Mouse (Mus musculus): ENCODE measurements around the gene Cep170b.

DNA sequence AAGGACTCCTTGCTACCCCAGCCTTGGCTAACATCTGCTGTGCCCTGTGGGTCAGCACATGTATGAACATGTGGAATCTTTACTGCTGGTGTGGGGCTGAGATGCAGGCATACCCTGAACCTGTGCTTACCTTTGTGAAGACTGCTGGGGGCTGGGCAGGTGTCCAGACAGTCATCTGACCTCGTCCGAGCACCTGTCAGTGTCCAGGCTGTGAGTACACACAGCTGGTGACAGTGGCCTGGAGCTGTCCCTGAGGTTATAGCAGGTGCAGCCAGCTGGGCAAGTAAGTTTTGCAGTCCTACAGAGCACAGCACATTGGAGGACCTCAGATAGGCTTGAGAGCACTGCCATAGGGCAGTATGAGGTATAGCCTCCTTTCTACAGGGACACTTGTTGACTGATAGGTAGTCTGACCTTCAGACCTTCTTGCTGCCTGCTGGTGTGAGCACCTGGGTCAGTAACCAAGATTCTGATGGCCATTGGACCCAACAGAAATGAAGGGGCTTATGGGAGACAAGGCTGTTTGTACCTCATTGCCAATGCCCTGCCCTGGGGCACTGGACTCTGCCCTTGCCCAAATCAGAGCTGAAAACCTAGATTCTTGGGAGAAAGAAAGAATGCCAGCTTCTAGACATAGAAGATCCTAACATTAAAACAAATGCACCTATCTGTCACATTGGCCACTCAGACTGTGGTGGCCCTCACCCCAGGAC, 14.0 kb downstream of the Cep170b start:
- no peak for TF ChIP-seq CTCF (IDR thresholded peaks at IDR 0.05; ENCODE audit: extremely low read depth, insufficient read depth, low read length)
- no peak for TF ChIP-seq POLR2A (IDR thresholded peaks at IDR 0.05; ENCODE audit: extremely low read depth, insufficient read depth, low read length)
